Mouse (Mus musculus): ENCODE measurements around the gene Zic2. TPM values are rescaled to one million over a fixed set of nuclear protein-coding genes. Genes with fewer than 3 reads are reported as not detected.

Gene Zic2
- polyA plus RNA-seq, 1 experiment from 2014 or later: 11.4 TPM

Other genes starting within 250 kb of the Zic2 start
- gene Gm5089, start 24.3 kb upstream of the Zic2 start, polyA plus RNA-seq (2014; fragmentation: Nextera tagmentation; extraction: Ambion mirVana): 1.7 and 2.4 TPM in 2 replicates
- 28.6 and 30.0 TPM in 2 replicates for gene Zic5, start 9.8 kb upstream of the Zic2 start, polyA plus RNA-seq (2014; fragmentation: Nextera tagmentation; extraction: Ambion mirVana)
- gene Gm10837, start 15.2 kb downstream of the Zic2 start, polyA plus RNA-seq (2014; fragmentation: Nextera tagmentation; extraction: Ambion mirVana): 0.29 and 0.48 TPM in 2 replicates
- 34.9 and 39.6 TPM in 2 replicates for gene Pcca, start 58.9 kb downstream of the Zic2 start, polyA plus RNA-seq (2014; fragmentation: Nextera tagmentation; extraction: Ambion mirVana)